8 mouse cellular contexts compared by ENCODE assay signal in genomic region chr11:108889121-108889520, GRCm38 (mm10). TPM values are rescaled to one million over a fixed set of nuclear protein-coding genes. Genes with fewer than 3 reads are reported as not detected.
DNase-seq lines count a peak whose midpoint lies in the region; ATAC-seq and TF ChIP-seq lines count a peak whose summit lies in the region.

No protein-coding gene starts in this region.

- peak; percentile 51 for TF ChIP-seq CTCF in kidney, adult 2 months (conservative IDR thresholded peaks at IDR 0.05; ENCODE audit: insufficient read depth, insufficient read length, low read depth, low read length)
- TF ChIP-seq CTCF in cortical plate, adult 2 months (IDR thresholded peaks at IDR 0.05; ENCODE audit: extremely low read depth, insufficient read depth, low read length), result peak; percentile 54

- no peaks in the 10 kb centered on the region for H3K9me3 ChIP-seq in forebrain, embryonic 14.5 days (replicated peaks; ENCODE audit: control insufficient read depth, low read length)

- 41% methylated on average over 11 of the region's 11 CpGs for WGBS in kidney, adult 2 months
- 62% methylated on average over 11 of the region's 11 CpGs for WGBS in forebrain, embryonic 14.5 days

- H3K27me3 ChIP-seq in kidney, adult 2 months (replicated peaks; ENCODE audit: control insufficient read depth, insufficient read depth, low read length), result 0 out of 2 replicates have a peak, but pooled peaks cover 1% of the 10 kb centered on the region
- 0 out of 2 replicates have a peak, but pooled peaks cover 2% of the 10 kb centered on the region for H3K27me3 ChIP-seq in forebrain, embryonic 14.5 days (replicated peaks; ENCODE audit: control insufficient read depth, insufficient read depth, low read length)

- DNase-seq in kidney, adult 2 months, result peak; percentile 17
- DNase-seq in kidney, postnatal 14 days, result no peak
- DNase-seq in ES-CJ7 (ENCODE audit: low read depth, low spot score), result peak; percentile 80
- peak; percentile 42 to 44 for DNase-seq in lung, adult 18-20 months
- no peak for DNase-seq in adrenal gland, postnatal 36 days
- no peak for DNase-seq in left cerebral cortex, adult 18-20 months (ENCODE audit: low spot score in 2 of 2)
- DNase-seq in forebrain, embryonic 14.5 days (ENCODE audit: low spot score), result no peak

- H3K4me2 ChIP-seq in forebrain, embryonic 14.5 days (ENCODE audit: low read length), result no peak overlapping the region

- TF ChIP-seq POLR2A in kidney, adult 2 months (IDR thresholded peaks at IDR 0.05; ENCODE audit: low read depth, low read length), result no peak
- TF ChIP-seq POLR2A in cortical plate, adult 2 months (IDR thresholded peaks at IDR 0.05; ENCODE audit: extremely low read depth, insufficient read depth, low read length), result no peak

- H3K4me3 ChIP-seq in kidney, adult 2 months (ENCODE audit: insufficient read depth, low read depth, low read length), result no peak overlapping the region
- H3K4me3 ChIP-seq in cortical plate, adult 2 months (ENCODE audit: insufficient read depth, low read length), result no peak overlapping the region
- H3K4me3 ChIP-seq in forebrain, embryonic 14.5 days (ENCODE audit: low read depth, low read length), result no peak overlapping the region

- no peak for ATAC-seq in forebrain, embryonic 14.5 days

- H3K36me3 ChIP-seq in kidney, adult 2 months (ENCODE audit: control insufficient read depth, insufficient read depth, low read length), result no peaks in the 10 kb centered on the region
- H3K36me3 ChIP-seq in forebrain, embryonic 14.5 days (ENCODE audit: control insufficient read depth, insufficient read depth, low read length), result no peaks in the 10 kb centered on the region

- H3K9ac ChIP-seq in forebrain, embryonic 14.5 days (ENCODE audit: low read length), result no peak overlapping the region

- no peak overlapping the region for H3K27ac ChIP-seq in kidney, adult 2 months (ENCODE audit: insufficient read depth, low read depth, low read length)
- H3K27ac ChIP-seq in cortical plate, adult 2 months (ENCODE audit: insufficient read depth, low read length), result no peak overlapping the region
- no peak overlapping the region for H3K27ac ChIP-seq in forebrain, embryonic 14.5 days (ENCODE audit: low read depth, low read length)

- no peaks in the 10 kb centered on the region for H3K4me1 ChIP-seq in kidney, adult 2 months (ENCODE audit: control insufficient read depth, insufficient read depth, low read length)
- H3K4me1 ChIP-seq in cortical plate, adult 2 months (ENCODE audit: control insufficient read depth, insufficient read depth, low read length), result peaks cover 2% of the 10 kb centered on the region; the same call in 1 of the 2 replicates
- peaks cover 23% of the 10 kb centered on the region for H3K4me1 ChIP-seq in forebrain, embryonic 14.5 days (ENCODE audit: control insufficient read depth, insufficient read depth, low read length)

RNA-seq across cellular contexts. Expression of gene Axin2, which starts 31.0 kb away (rescaled TPM):
- 2.7 and 3.1 TPM in 2 replicates for polyA plus RNA-seq in kidney, adult 2 months (2012; rRNA removed)
- polyA plus RNA-seq in cortical plate, adult 2 months (2012; rRNA removed), result 21.8 and 23.3 TPM in 2 replicates
- total RNA-seq in adrenal gland, postnatal 36 days (2021), result 10 to 100 TPM; 34.0 to 38.0 TPM
- 10 to 100 TPM; 35.0 to 35.3 TPM for total RNA-seq in left cerebral cortex, adult 18-20 months (2021)
- 7.8 and 9.4 TPM in 2 replicates for polyA plus RNA-seq in forebrain, embryonic 14.5 days (2014; fragmentation: Nextera tagmentation; extraction: Ambion mirVana)

Comparison
In these comparisons a context has a peak if more than half of its experiments do, and no peak if none do; other contexts are left out.
1. DNase-seq: peak in kidney, adult 2 months (single experiment), ES-CJ7 (single experiment) and lung, adult 18-20 months (2 of 2); none in kidney, postnatal 14 days (single experiment), adrenal gland, postnatal 36 days (0 of 2), left cerebral cortex, adult 18-20 months (0 of 2) and forebrain, embryonic 14.5 days (single experiment).